Mouse (Mus musculus) liver, embryonic 16.5 days (tissue): ENCODE data around the gene Arl5b. TPM values are rescaled to one million over a fixed set of nuclear protein-coding genes. Genes with fewer than 3 reads are reported as not detected.

Experiments
- ATAC-seq: fragments of 200-750 bp; cut with Nextera tagmentation; 2 replicates; pipeline ENCODE4 v1.8.0; 2017; ENCODE audit warnings: low read depth, mild to moderate bottlenecking, moderate number of reproducible peaks, moderate library complexity
- H3K27ac ChIP-seq: fragments of 300-500 bp; sonication (generic); 2 replicates; pipeline ENCODE4 v1.5.1; 2014; ENCODE audit warnings: mild to moderate bottlenecking, low read length
- H3K27me3 ChIP-seq: fragments of 300-500 bp; sonication (generic); 2 replicates; pipeline ENCODE4 v1.6.1; 2014; ENCODE audit warnings: low read depth, low read length, mixed read lengths; ENCODE audit not compliant: control insufficient read depth, insufficient read depth
- H3K36me3 ChIP-seq: fragments of 300-500 bp; sonication (generic); 2 replicates; pipeline ENCODE4 v1.6.1; 2014; ENCODE audit warnings: mild to moderate bottlenecking; ENCODE audit not compliant: control insufficient read depth, insufficient read depth
- H3K4me1 ChIP-seq: fragments of 300-500 bp; sonication (generic); 2 replicates; pipeline ENCODE4 v1.6.1; 2014; ENCODE audit warnings: low read depth, low read length, mixed read lengths; ENCODE audit not compliant: control insufficient read depth
- H3K4me2 ChIP-seq: fragments of 300-500 bp; sonication (generic); 2 replicates; pipeline ENCODE4 v1.6.1; 2014; ENCODE audit warnings: low read depth, low read length, mixed read lengths
- H3K4me3 ChIP-seq: fragments of 300-500 bp; sonication (generic); 2 replicates; pipeline ENCODE4 v1.5.1; 2014; ENCODE audit warnings: low read depth, mild to moderate bottlenecking, low read length
- H3K9ac ChIP-seq: fragments of 300-500 bp; sonication (generic); 2 replicates; pipeline ENCODE4 v1.6.1; 2014; ENCODE audit warnings: low read depth, low read length
- H3K9me3 ChIP-seq: fragments of 300-500 bp; sonication (generic); replicated peaks from 2 replicates; pipeline ENCODE4 v1.6.1; 2016; ENCODE audit warnings: low read length; ENCODE audit not compliant: control insufficient read depth
- WGBS: fragments of 180-500 bp; shearing (Covaris S2); extraction: QIAGEN DNeasy Blood & Tissue Kit; methylation state at CpG from one replicate; pipeline ENCODE4 v1.1.7; 2014; ENCODE audit not compliant: insufficient replicate concordance; 5-methylcytosine and 5-hydroxymethylcytosine counted together
- polyA plus RNA-seq: library from polyadenylated mRNA; unstranded; fragments of >200 nt; fragmentation: Nextera tagmentation; extraction: Ambion mirVana; gene quantifications from 2 replicates; pipeline ENCODE4 v1.2.1, GENCODE M21; 2015

Gene Arl5b
- polyA plus RNA-seq, 1 experiment from 2014 or later = 6.5 TPM

DNA sequence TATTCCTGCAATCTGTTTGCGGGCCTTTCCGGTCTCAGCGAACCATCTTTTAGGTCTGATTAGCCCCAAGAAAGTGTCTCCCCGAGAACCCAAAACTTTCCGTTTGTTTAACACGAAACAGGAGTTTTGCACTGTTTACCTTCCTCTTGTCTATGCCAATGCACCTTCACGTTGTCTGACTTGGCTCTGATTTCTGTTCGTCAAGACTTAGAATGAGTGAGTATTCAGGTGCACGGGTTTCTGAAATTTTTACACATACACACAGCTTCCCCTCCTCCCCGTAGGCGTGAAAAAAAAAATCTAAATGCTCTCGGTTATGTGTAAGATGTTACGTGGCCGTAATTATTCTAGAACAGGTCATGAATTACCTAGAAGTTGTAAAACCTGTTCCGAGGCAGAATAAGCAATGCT lies 6.6 kb downstream of the Arl5b start:
- no peaks in the 10 kb centered on the region for H3K9me3 ChIP-seq
- peak overlapping the region; percentile 87 for H3K4me2 ChIP-seq
- H3K4me3 ChIP-seq = peak overlapping the region; percentile 99
- H3K27me3 ChIP-seq = no peaks in the 10 kb centered on the region
- under 1% methylated on average over 15 of the region's 15 CpGs for WGBS
- ATAC-seq = no peak
- peak overlapping the region; percentile 85 for H3K27ac ChIP-seq
- peak overlapping the region; percentile 92 for H3K9ac ChIP-seq
- H3K36me3 ChIP-seq = no peaks in the 10 kb centered on the region
- peaks cover 11% of the 10 kb centered on the region for H3K4me1 ChIP-seq

DNA sequence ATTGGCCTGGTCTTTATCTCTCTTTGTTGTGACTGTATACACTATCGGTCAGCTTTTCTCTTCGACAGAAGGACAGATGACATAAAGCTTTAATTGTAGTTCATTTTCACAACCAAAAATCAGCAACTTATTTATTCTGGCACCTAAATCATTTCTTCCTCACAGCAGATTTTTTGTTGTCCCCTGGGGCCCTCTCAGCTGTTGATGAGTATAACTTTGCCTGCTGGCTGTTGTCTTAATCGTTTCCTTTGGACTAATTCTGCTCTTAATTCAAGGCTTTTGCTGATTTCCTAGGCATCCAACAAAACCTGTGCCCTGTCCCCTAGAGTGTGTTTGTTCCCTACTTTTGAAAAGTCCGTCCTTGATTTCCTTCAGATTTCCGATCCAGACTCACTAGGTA lies 9.0 kb downstream of the Arl5b start:
- H3K9ac ChIP-seq = no peak overlapping the region
- ATAC-seq = no peak
- H3K9me3 ChIP-seq = no peaks in the 10 kb centered on the region
- 75% methylated on average over 5 of the region's 5 CpGs for WGBS
- H3K4me1 ChIP-seq = peaks cover 11% of the 10 kb centered on the region
- no peaks in the 10 kb centered on the region for H3K36me3 ChIP-seq
- no peak overlapping the region for H3K27ac ChIP-seq
- H3K4me3 ChIP-seq = no peak overlapping the region
- H3K4me2 ChIP-seq = no peak overlapping the region
- no peaks in the 10 kb centered on the region for H3K27me3 ChIP-seq

DNA sequence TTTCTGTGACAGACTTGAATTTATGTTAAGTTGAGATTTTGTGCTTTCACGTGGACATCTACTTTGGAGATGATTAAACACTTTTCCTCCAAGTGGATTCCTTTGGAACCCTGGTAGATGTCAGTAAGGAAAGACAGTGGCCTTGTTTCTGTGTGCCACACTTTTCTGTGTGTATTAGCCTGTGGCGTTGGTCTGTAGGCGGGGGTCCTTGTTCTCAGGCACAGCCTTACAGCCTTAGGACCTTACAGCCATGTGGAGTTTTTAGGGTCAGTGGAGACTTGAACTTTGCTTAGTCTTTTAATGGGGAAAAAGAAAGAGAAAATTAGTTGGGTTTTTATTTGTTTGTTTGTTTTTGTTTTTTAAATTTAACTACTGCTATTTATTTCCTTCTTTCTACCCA lies 11.7 kb downstream of the Arl5b start:
- no peak overlapping the region for H3K4me3 ChIP-seq
- no peak overlapping the region for H3K4me2 ChIP-seq
- no peak overlapping the region for H3K27ac ChIP-seq
- H3K9me3 ChIP-seq = no peaks in the 10 kb centered on the region
- WGBS = 74% methylated on average over 3 of the region's 3 CpGs
- no peak overlapping the region for H3K9ac ChIP-seq
- peaks cover 7% of the 10 kb centered on the region; the same call in 1 of the 2 replicates for H3K4me1 ChIP-seq
- ATAC-seq = no peak
- H3K27me3 ChIP-seq = no peaks in the 10 kb centered on the region
- no peaks in the 10 kb centered on the region for H3K36me3 ChIP-seq

DNA sequence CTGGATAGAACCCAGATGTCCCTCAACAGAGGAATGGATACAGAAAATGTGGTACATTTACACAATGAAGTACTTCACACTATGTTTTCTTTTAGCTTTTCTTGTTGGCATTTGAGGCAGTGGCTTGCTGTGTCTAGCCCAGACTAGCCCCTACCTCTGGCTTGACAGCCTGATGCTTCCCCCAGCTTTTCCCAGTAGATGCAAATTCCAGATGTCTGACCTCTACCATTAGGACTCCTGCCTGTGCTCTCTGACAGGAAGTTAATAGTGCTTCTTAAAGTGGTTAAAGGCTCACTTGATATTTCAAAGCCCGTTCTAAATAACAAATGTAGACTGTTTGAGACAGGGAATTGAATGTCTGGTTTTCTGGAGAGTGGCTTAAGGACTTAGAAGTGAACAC lies 14.6 kb downstream of the Arl5b start:
- H3K27ac ChIP-seq = no peak overlapping the region
- ATAC-seq = no peak
- H3K9me3 ChIP-seq = no peaks in the 10 kb centered on the region
- 81% methylated on average over 1 of the region's 1 CpGs for WGBS
- peaks cover 2% of the 10 kb centered on the region; the same call in 1 of the 2 replicates for H3K4me1 ChIP-seq
- no peak overlapping the region for H3K4me2 ChIP-seq
- H3K27me3 ChIP-seq = no peaks in the 10 kb centered on the region
- H3K4me3 ChIP-seq = no peak overlapping the region
- H3K9ac ChIP-seq = no peak overlapping the region
- H3K36me3 ChIP-seq = no peaks in the 10 kb centered on the region

DNA sequence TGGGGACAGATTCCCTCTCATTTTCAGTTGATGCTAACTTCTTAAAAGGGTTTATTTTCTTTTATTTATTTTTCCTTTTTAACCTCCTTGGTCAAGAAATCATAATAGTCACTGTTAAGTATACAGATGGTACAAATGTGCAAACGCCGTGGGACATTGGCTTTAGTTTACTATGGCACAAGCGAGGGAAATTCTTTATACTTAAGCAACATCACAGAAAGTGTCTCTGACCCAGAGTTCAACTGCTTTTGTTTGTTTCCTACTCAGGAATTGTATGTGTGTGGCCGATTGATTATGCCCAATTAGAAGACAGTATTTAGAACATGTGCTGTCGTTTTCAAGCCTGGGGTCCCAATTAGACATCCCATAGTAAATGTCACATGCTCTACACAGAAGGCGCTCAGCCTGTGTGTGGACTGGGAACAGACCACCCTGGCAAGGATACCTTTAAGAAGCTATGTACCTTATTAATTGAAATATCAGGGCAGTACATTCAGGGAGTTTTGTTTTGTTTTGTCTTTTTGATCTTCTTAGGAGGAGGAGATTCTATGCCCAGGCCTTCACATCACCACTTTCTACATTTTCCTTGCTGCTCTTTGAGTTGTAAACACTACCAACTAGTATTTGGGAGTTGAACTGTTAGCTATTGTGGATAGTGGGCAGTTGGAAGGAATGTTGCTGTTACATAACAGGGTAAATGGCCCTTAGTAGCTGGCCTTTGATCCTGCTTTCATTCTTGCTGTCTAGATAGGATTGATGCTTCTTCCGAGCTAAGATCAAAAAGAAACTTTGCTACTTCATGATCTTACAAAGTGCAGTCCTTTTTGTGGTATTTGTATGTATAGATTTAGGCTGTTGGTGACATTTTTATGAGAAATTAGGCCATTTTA lies 15.4 kb downstream of the Arl5b start:
- ATAC-seq = no peak
- no peak overlapping the region for H3K27ac ChIP-seq
- H3K9me3 ChIP-seq = no peaks in the 10 kb centered on the region
- peaks cover 2% of the 10 kb centered on the region; the same call in 1 of the 2 replicates for H3K4me1 ChIP-seq
- no peaks in the 10 kb centered on the region for H3K27me3 ChIP-seq
- no peak overlapping the region for H3K4me2 ChIP-seq
- no peaks in the 10 kb centered on the region for H3K36me3 ChIP-seq
- H3K9ac ChIP-seq = no peak overlapping the region
- 68% methylated on average over 7 of the region's 7 CpGs for WGBS
- H3K4me3 ChIP-seq = no peak overlapping the region

DNA sequence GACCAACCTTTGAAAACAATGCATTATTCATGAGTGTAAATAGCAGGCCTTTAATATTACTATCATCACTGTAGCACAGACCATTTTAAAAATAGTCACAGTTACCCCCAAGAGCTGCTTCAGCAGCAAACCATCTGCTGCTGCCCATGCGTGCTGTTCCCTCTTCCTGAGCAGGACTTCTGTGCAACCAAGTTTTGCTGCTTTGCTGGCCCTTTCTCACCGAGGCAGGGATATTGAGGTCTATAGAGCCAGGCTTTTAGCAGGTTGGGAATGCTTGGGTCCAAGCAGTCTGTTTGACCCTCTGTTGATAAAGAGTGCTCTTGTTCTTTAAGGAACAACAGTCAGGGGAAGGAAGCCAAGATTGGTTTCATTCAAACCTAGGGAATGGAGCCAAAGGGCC lies 16.3 kb downstream of the Arl5b start:
- WGBS = 69% methylated on average over 2 of the region's 2 CpGs
- no peak for ATAC-seq
- H3K27me3 ChIP-seq = no peaks in the 10 kb centered on the region
- no peak overlapping the region for H3K4me2 ChIP-seq
- H3K4me1 ChIP-seq = peaks cover 2% of the 10 kb centered on the region; the same call in 1 of the 2 replicates
- no peak overlapping the region for H3K27ac ChIP-seq
- no peaks in the 10 kb centered on the region for H3K36me3 ChIP-seq
- no peaks in the 10 kb centered on the region for H3K9me3 ChIP-seq
- no peak overlapping the region for H3K4me3 ChIP-seq
- H3K9ac ChIP-seq = no peak overlapping the region

DNA sequence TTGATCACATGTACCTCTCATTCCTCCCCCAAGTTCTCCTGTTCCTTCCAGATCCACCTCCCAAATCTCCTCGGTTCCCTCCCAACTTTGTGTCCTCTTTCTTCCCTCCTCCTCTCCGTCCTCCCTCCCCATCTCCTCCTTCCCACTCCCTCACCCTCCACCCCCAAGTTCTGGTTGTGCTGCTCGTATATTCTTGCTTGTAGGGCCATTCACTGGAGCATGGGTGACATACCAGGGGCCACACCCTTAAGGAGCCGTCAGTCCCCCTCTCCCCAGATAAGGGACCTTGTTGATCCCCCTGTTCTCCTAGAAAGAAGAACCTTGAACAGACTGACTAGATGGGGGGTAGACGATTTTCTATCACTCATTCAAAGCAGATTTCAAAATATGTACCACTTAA lies 17.9 kb downstream of the Arl5b start:
- WGBS = 43% methylated on average over 5 of the region's 5 CpGs
- H3K27ac ChIP-seq = no peak overlapping the region
- ATAC-seq = no peak
- H3K27me3 ChIP-seq = no peaks in the 10 kb centered on the region
- H3K9ac ChIP-seq = no peak overlapping the region
- peaks cover 2% of the 10 kb centered on the region; the same call in 1 of the 2 replicates for H3K4me1 ChIP-seq
- H3K4me2 ChIP-seq = no peak overlapping the region
- no peak overlapping the region for H3K4me3 ChIP-seq
- H3K9me3 ChIP-seq = no peaks in the 10 kb centered on the region
- H3K36me3 ChIP-seq = no peaks in the 10 kb centered on the region

DNA sequence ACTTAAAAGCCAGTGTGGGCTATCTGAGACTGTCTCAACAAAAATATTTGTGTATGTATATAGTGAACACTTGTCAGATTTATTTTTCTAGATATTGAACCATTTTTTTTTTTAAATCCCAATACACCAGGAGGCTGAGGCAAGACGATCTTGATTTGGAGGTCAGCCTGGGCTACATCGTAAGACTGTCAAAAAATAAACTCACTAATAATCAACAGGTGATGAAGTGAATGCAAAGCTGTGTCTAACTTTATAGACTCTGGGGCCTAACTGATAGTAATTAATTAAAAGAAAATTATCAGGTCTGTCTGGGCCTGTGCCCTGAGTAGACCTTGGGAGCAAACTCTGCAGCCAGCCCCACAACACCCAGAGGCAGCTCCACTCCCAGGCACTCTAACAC lies 34.5 kb downstream of the Arl5b start:
- 82% methylated on average over 2 of the region's 2 CpGs for WGBS
- Histone ChIP-seq H3K4me3 (no peak overlapping the region), H3K4me2 (no peak overlapping the region), H3K27me3 (no peaks in the 10 kb centered on the region), H3K27ac (no peak overlapping the region), H3K4me1 (no peaks in the 10 kb centered on the region), H3K36me3 (no peaks in the 10 kb centered on the region), H3K9me3 (no peaks in the 10 kb centered on the region), H3K9ac (no peak overlapping the region)
- ATAC-seq = no peak

DNA sequence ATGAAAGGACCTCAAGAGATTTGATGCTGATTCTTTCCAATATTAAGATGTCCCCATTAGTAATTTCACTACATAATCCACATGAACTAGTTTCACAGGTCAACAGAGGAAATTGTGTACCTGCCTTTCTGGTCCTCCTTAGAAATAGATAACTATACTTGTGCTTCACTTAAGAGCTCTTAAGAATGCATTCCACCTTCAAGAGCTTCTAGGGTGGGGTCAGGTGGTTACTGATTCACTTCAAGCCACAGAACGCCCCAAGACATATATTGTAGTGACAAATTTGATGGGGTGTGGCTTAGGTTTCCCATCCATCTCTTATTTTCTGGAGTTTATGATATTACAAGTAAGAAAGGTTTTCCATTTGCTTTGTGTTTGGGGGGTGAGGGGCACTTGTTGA lies 38.1 kb downstream of the Arl5b start:
- H3K4me1 ChIP-seq = no peaks in the 10 kb centered on the region
- no peak for ATAC-seq
- 69% methylated on average over 1 of the region's 1 CpGs for WGBS
- H3K9ac ChIP-seq = no peak overlapping the region
- no peak overlapping the region for H3K27ac ChIP-seq
- no peaks in the 10 kb centered on the region for H3K9me3 ChIP-seq
- no peaks in the 10 kb centered on the region for H3K27me3 ChIP-seq
- H3K4me2 ChIP-seq = no peak overlapping the region
- no peak overlapping the region for H3K4me3 ChIP-seq
- no peaks in the 10 kb centered on the region for H3K36me3 ChIP-seq
